Mouse (Mus musculus) kidney, adult 2 months (tissue): Measurements from ENCODE around the gene Tmem119. TPM values are rescaled to one million over a fixed set of nuclear protein-coding genes. Genes with fewer than 3 reads are reported as not detected.
"Not testable (repeated sequence)": the region's sequence is repeated elsewhere in the genome, so short reads cannot be mapped to it uniquely, and the experiment has no call there.

Experiments
- DNase-seq: peaks from one replicate; pipeline ENCODE4 v3.0.0; 2021
- H3K27ac ChIP-seq: fragments of 200-500 bp; 2 replicates; pipeline ENCODE4 v1.5.1; 2012; ENCODE audit warnings: low read depth, low read length, control low read depth, inconsistent platforms; ENCODE audit not compliant: insufficient read depth
- H3K27me3 ChIP-seq: fragments of 200-500 bp; replicated peaks from 2 replicates; pipeline ENCODE4 v1.6.1; 2012; ENCODE audit warnings: mild to moderate bottlenecking, moderate library complexity, low read length, inconsistent platforms; ENCODE audit not compliant: control insufficient read depth, insufficient read depth
- H3K36me3 ChIP-seq: fragments of 200-500 bp; 2 replicates; pipeline ENCODE4 v1.6.1; 2012; ENCODE audit warnings: mild to moderate bottlenecking, moderate library complexity, low read length, inconsistent platforms; ENCODE audit not compliant: control insufficient read depth, insufficient read depth
- H3K4me1 ChIP-seq: fragments of 200-500 bp; 2 replicates; pipeline ENCODE4 v1.6.1; 2011; ENCODE audit warnings: low read length; ENCODE audit not compliant: control insufficient read depth, insufficient read depth
- H3K4me3 ChIP-seq: fragments of 200-500 bp; 2 replicates; pipeline ENCODE4 v1.5.1; 2011; ENCODE audit warnings: mild to moderate bottlenecking, low read depth, low read length, control low read depth; ENCODE audit not compliant: insufficient read depth
- CTCF ChIP-seq: fragments of 200-500 bp; conservative IDR thresholded peaks from 2 replicates; pipeline ENCODE4 v1.5.1; 2011; ENCODE audit warnings: low read depth, mild to moderate bottlenecking, control low read depth, low read length, moderate library complexity, mixed read lengths; ENCODE audit not compliant: insufficient read depth, insufficient read length
- POLR2A ChIP-seq: fragments of 200-500 bp; IDR thresholded peaks from one replicate; pipeline ENCODE4 v1.6.1; 2011; ENCODE audit warnings: low read depth, low read length, control low read depth
- WGBS: fragments of 180-500 bp; shearing (Covaris S2); methylation state at CpG from one replicate; pipeline ENCODE4 v1.1.7; 2018; 5-methylcytosine and 5-hydroxymethylcytosine counted together
- polyA plus RNA-seq: library from polyadenylated mRNA; depleted of rRNA; stranded (reverse); fragments of >200 nt; gene quantifications from 2 replicates; pipeline ENCODE4 v1.2.3, GENCODE M21; 2012

Gene Tmem119
- polyA plus RNA-seq, 1 experiment = 14.8 TPM

DNA sequence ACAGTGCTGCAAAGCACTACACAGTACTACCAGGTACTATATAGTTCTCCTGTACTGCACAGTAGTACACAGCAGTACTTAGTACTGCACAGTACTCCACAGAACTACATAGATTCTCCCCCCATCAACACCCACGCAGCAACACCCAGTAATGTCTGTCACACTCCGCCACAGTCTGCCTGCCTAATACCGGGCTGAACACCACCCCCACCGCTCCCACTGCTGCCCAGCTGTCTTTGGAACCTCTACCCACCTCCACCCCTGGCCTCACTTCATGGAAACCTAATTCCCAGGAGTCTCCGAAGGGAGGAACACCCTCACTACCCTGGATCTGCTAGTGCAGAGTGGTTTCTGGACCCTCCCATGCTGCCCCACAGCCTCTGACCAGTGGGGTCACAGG, 19.6 kb downstream of the Tmem119 start:
- no peak for DNase-seq
- H3K27me3 ChIP-seq = no peaks in the 10 kb centered on the region
- H3K36me3 ChIP-seq = no peaks in the 10 kb centered on the region; the same call in 1 of the 2 replicates
- 56% methylated on average over 5 of the region's 5 CpGs for WGBS
- TF ChIP-seq CTCF = no peak
- TF ChIP-seq POLR2A = no peak
- H3K4me1 ChIP-seq = no peaks in the 10 kb centered on the region
- H3K27ac ChIP-seq = no peak overlapping the region
- H3K4me3 ChIP-seq = no peak overlapping the region

DNA sequence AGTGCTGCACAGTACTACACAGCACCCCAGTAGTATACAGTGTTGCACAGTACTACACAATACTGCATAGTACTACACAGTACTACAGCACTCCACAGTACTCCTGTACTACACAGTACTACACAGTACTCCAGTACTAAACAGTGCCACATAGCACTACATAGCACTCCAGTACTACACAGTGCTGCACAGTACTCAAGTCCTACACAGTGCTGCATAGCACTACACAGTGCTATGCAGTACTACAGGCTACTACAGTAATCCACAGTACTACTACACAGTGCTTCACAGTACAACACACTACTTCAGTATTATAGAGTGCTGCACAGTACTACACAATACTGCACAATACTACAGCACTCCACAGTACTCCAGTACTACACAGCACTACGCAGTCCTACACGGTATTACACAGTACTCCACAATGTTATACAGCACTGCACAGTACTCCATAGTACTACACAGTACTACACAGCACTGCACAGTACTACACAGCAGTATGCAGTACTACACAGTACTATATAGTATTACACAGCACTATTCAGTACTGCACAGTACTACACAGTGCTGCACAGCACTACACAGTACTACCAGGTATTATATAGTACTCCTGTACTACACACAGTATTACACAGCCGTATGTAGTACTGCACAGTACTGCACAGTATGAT, 20.1 kb downstream of the Tmem119 start:
- Histone ChIP-seq H3K4me3 (no peak overlapping the region), H3K36me3 (no peaks in the 10 kb centered on the region; the same call in 1 of the 2 replicates), H3K27me3 (no peaks in the 10 kb centered on the region), H3K4me1 (no peaks in the 10 kb centered on the region), H3K27ac (no peak overlapping the region)
- TF ChIP-seq CTCF = no peak
- TF ChIP-seq POLR2A = no peak
- DNase-seq = no peak
- WGBS = 96% methylated on average over 3 of the region's 3 CpGs

DNA sequence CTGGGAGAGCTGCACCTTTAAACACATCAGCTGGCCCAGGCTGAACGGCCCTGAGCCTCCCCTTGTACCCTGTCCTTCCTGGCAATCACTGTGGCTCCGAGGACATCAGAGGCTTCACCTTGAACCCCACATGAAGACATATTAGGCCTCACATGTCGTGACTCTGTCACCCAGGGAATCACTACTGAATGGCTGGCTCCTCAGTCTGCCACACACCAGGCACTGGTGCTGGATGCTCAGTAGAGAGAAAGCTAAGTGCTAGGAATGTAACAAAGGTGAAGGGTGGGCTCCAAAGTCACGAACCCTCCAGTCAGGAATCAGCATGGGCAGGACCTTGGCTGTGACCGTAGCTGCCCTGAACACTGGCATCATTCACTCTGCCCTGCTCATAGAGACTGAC, 20.7 kb downstream of the Tmem119 start:
- H3K27ac ChIP-seq = no peak overlapping the region
- H3K36me3 ChIP-seq = no peaks in the 10 kb centered on the region; the same call in 1 of the 2 replicates
- no peaks in the 10 kb centered on the region for H3K4me1 ChIP-seq
- no peak overlapping the region for H3K4me3 ChIP-seq
- DNase-seq = no peak
- H3K27me3 ChIP-seq = no peaks in the 10 kb centered on the region
- TF ChIP-seq POLR2A (no peak), CTCF (no peak)
- 75% methylated on average over 5 of the region's 5 CpGs for WGBS

DNA sequence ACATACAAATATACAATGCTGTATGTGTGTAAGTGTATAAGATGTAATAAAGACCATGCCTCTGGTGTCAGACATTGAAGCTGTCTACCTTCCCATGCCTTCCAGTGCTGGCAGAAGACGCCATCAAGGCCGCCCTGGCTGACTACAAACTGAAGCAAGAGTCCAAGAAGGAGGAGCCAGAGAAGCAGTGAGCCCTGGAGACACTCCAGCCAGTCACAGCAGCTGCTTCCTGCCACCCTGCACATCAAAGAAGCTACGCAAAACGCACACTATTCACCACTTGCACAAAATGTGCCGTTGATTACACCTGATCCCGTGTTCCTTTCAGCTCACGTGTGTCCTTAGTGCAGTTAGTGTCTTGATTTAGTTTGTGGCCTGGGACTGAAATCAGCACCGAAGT, 22.6 kb downstream of the Tmem119 start:
- not testable (repeated sequence) for H3K27me3 ChIP-seq, H3K4me1 ChIP-seq, H3K27ac ChIP-seq, H3K36me3 ChIP-seq, H3K4me3 ChIP-seq
- peak; percentile 65 for DNase-seq
- 72% methylated on average over 8 of the region's 8 CpGs for WGBS

DNA sequence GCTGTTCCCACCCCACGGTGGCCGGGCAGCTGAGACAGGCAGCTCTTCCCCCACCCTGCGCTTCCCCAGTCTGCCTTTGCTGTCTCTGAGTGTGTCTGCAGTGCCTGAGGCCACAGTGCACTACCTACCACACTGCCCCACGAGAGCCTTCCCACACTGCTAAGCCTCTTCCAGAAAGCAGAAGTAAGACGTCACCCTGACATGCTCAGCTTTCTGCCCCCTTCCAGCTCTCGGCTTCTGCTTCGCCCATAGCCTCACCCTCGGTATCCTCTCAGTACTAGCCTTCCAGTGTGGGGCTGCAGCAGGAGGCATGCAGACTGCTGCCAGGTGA, 23.5 kb downstream of the Tmem119 start:
- Histone ChIP-seq H3K27me3 (no peaks in the 10 kb centered on the region), H3K36me3 (no peaks in the 10 kb centered on the region; the same call in 1 of the 2 replicates), H3K4me3 (no peak overlapping the region), H3K4me1 (no peaks in the 10 kb centered on the region), H3K27ac (no peak overlapping the region)
- TF ChIP-seq CTCF (no peak), POLR2A (no peak)
- no peak for DNase-seq
- WGBS = 75% methylated on average over 8 of the region's 8 CpGs

DNA sequence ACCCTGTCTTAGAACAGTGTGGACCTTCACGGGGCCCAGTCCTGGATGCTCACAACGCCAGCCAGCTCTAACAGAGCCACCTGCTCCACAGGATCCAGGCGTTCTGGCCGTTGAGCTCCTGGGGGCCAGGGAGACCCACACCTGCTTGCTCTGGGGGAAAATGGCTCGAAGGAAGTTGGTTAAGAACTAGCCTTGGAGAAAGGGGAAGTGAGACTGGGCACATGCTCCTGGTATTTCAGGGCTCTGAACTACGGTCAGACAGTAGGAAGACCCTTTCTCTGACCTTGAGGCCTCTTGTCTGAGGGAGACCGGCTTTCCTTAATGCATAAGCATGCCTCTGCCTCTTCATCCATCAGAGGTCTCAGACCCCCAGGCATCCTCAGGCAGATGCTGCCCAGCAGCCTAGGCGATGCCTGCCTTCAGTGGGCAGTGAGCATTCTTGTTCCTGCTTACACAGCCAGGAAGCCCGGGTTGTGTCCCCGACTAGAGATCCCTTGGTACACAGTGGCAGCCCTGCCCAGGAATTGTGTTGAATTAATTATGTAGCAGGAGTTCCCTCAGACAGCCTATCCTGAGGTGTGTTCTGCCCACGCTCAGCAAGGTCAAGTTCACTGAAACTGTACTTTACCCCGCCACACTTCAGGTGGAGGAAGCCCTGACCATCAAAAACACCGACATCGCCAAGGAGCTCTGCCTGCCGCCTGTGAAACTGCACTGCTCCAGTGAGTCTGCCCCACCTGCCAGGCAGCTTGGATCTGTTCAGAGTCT, 24.0 kb downstream of the Tmem119 start:
- Histone ChIP-seq H3K4me3 (no peak overlapping the region), H3K27ac (no peak overlapping the region), H3K36me3 (no peaks in the 10 kb centered on the region; the same call in 1 of the 2 replicates), H3K27me3 (no peaks in the 10 kb centered on the region), H3K4me1 (no peaks in the 10 kb centered on the region)
- TF ChIP-seq POLR2A = no peak
- TF ChIP-seq CTCF = no peak
- peak; percentile 80 for DNase-seq
- WGBS = 73% methylated on average over 15 of the region's 15 CpGs

DNA sequence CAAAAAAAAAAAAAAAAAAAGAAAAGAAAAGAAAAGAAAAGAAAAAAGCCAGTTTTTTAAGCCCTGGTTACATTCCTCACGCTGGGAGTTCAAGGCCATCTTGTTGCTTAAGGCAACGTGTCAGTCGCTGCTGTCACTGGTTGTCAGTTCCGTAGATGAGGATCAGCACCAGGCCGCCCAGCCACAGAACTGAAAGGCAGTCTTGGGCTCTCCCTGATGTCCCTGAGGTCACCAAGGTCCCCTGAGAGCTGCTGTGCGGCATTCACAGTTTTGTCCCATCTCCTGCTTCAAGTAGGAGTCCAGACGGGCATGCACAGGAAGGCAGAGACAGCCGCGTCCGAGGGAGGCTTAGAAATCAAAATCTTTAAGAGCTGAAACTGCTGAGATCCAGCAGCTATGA, 24.7 kb downstream of the Tmem119 start:
- DNase-seq = no peak
- Histone ChIP-seq H3K36me3 (no peaks in the 10 kb centered on the region; the same call in 1 of the 2 replicates), H3K27ac (no peak overlapping the region), H3K4me3 (no peak overlapping the region), H3K27me3 (no peaks in the 10 kb centered on the region), H3K4me1 (no peaks in the 10 kb centered on the region)
- TF ChIP-seq POLR2A = no peak
- no peak for TF ChIP-seq CTCF
- WGBS = 91% methylated on average over 10 of the region's 10 CpGs

DNA sequence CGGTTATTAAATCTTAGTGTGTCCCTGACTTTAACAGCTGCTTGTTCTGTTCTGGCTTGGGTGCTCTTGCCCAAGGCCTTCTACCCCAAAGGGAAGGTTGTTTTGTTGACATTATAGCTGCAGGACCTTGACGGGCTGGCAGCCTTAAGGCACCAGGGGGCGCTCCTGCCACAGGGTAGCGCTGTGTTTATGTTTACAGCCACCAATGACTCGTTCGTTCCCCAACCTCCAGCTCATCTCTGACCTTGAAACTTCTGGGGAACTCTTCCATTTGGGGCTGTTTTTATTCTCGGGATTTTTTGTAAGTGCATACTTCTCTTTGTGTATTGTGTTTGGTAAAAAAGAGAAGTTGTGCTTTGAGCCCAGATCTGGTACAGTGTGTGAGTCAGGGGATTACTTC, 26.7 kb downstream of the Tmem119 start:
- WGBS = 0% methylated on average over 7 of the region's 7 CpGs
- peak overlapping the region; percentile 76 for H3K4me3 ChIP-seq

More for the DNA sequence above, 26.7 kb downstream of the Tmem119 start:
- H3K36me3 ChIP-seq = no peaks in the 10 kb centered on the region; the same call in 1 of the 2 replicates
- TF ChIP-seq CTCF (peak; percentile 98), POLR2A (no peak)
- DNase-seq = peak; percentile 92
- H3K27me3 ChIP-seq = no peaks in the 10 kb centered on the region
- H3K4me1 ChIP-seq = 0 out of 2 replicates have a peak, but pooled peaks cover 4% of the 10 kb centered on the region
- H3K27ac ChIP-seq = peak overlapping the region; percentile 14; the same call in 1 of the 2 replicates
